Mouse (Mus musculus): ENCODE data around the gene Spred2.

Spred2 gene

DNA sequence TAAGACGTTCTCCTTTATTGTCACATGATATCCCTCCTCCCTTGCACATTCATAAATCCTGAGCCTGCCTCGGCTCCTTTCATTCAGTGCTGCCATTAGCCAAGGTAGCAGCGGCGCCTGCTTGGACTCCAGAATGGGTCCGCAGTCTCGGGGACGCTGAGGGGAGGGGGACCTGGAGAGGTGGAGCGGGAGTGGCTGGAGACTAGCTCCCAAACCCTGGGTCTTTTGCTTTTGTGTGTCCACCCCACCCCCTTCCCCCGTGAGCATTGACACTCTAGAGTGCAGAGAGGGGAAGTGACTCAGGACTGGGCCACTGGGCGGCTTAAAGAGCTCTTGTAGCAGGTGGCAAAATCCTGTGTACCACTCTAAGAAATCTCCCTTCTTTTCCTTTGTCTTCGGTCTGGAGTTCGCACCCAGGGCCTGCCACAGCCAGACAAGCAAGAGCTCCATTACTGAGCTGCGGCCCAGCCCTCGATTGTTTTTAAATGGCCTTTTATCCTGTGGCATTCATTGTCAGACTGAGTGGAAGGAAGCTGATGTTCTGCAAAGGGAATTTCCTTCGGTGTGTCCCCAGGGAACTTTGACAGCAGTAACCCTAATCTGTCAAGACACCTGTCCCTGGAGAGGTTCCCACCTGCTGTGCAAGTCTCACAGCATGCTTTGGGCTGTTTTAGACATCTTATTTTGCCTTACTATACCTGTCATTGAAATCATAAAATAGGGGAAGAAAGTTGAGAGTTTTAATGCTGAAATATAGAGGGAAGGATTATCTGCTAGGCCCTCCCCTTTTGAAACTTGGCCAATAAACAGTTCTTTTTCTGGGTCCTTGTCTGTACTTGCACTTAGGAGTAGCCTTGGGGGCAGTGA lies 2.0 kb downstream of the Spred2 start:
- DNase-seq = peak; percentile 53

GRCm38 (mm10) chr11:19926843-19927120 lies 2.6 kb downstream of the Spred2 start:
- DNase-seq = no peak

DNA sequence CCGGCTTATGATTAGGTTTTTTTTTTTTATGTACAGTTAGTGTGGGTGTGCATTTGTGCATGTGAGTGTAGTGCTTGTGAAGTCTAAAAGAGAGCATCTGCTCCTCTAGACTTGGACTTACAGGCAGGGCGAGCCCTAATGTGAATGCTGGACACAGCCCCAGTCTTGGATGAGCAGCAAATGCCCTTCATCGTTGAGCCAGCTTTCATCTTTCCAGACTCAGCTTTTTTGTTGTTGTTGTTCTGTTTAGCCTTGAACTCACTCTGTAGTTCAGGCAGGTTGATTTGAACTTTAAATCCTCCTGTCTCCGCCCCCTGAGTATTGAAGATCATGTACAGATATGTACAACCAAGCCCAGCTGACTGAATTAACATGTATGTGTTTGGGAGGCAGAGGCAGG lies 4.5 kb downstream of the Spred2 start:
- no peak for DNase-seq

DNA sequence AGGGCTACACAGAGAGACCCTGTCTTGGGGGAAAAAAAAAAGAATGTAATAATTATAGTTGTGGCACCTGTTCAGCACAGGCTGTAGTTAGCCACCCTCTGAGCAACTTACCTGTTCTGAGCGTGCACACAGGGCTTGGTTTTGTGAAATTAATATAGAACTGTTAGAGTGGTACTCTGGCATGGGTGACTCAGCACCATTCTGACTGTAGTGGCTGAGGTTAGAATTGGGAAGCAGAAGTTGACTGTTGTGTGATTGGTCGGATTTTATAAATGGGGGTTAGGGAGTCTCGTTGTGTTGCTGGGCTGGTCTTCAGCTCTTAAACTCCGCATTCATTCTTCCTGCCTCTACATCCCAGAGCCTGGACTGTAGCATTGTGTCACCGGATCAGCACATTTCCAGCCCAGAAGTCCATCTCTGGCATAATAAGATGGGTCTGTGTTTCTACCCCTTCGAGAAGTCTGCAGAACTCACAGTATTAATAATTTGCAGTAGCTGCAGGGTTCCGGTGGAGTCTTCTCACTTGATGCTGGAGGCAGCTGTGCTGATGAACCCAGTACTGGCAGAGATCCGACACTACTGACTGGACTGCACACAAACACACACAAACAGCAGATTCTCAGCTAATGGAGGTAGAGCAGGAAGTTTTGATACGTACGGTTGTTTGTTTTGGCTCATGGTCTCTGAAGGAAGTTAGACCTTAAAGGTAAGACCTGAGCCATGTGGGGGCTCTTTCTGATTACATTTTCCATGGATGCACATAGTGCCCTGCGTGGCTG lies 5.1 kb downstream of the Spred2 start:
- no peak for DNase-seq

GRCm38 (mm10) chr11:19931569-19932230 lies 7.5 kb downstream of the Spred2 start:
- no peak for DNase-seq

DNA sequence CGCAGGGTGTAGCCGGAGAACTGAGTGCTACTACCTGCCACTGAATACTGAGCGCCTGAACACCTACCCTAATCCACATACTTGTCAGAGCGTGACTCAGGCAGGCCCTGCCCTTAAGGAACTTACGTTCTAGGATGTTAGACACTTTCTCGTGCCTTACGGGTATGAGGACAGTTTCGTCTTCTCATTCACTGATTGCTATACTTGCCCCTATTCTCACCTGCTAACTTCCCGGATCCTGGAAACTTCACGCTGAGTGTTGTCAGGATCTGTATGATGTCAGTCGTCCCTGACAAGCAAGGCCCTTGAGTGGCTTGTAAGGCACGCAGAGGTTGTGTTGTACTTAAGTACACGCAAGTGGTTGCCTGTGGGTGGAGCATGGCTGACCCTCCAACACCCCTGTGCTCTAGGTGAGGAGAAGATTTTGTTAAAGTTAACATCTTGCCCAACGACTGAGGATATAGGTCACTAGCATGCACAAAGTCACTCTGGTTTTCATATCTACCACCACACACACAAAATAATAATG lies 8.9 kb downstream of the Spred2 start:
- no peak for DNase-seq

- no peak for DNase-seq
Observed at GRCm38 (mm10) chr11:19935524-19936354, 11.6 kb downstream of the Spred2 start.

DNA sequence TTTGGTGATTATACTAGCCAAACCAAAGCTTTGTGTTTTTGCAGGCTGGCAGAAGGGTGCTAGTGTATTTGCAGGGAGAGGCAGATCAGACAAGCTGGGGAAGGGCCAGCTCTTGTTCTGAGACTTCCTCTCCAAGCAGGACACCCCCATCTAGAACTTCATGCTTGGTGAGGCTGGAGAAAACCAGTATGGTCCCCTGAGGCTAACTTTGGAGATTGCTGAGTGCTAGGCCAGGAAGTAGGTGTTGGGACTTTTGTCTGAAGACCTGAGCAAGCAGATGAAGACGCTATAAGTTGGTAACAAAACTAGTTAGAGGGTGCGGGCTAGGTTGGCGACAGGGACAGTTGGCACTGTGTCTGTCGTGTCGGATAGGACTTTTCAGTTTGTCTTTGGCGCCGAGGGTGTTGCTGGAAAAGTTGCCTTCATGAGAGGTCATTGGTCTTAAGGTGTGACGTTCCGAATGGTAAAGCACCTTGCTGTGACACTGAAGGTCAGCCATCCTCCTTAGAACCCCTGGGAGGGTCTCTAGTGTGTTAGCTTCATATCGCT lies 14.4 kb downstream of the Spred2 start:
- DNase-seq = no peak

GRCm38 (mm10) chr11:19939305-19939730 lies 15.1 kb downstream of the Spred2 start:
- DNase-seq = peak; percentile 40

DNA sequence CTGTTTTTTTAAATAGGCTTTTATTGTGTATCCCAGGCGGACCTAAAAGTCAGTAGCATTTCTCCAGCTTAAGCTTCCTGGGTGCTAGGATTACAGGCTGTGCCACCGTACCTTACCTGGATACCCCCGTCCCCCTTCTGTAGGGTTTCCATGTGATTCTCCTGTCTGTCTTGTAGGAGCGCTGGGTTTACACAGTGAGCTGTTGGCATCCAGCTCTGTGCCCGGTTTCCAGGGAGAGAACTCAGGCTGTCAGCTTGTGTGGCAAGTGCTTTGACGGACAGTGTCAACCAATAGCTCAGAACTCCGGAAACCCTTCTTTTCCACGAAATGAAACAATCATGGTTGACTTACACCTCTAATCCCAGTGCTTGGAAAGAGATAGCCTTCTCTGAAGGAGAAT lies 15.7 kb downstream of the Spred2 start:
- DNase-seq = no peak

GRCm38 (mm10) chr11:19941156-19941777 lies 17.1 kb downstream of the Spred2 start:
- DNase-seq = no peak

DNA sequence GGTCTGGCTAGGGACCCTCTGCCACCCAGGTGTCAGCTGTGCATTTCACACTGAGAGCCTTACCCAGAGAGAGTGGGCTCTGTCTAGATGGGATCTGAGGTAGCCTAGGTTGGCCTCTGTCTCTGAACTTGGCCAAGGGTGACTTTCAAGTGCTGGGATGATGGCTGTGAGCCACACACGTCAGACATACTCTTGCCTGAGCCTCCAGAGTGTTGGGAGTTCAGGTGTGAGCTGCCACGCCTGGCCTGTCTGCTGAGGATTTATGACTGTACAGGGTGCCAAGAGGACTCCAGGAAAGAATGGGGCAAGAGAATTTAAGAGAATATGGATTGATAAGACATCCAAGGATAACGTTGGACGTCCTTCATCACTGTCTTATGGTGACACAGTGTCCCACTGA lies 17.8 kb downstream of the Spred2 start:
- no peak for DNase-seq

GRCm38 (mm10) chr11:19943753-19944152 lies 19.6 kb downstream of the Spred2 start:
- no peak for DNase-seq

- no peak for DNase-seq
Observed at GRCm38 (mm10) chr11:19944701-19945100, 20.5 kb downstream of the Spred2 start.

- no peak for DNase-seq
Observed at GRCm38 (mm10) chr11:19946721-19947120, 22.5 kb downstream of the Spred2 start.

- DNase-seq = peak; percentile 44
Observed at GRCm38 (mm10) chr11:19947626-19948135, 23.5 kb downstream of the Spred2 start.

DNA sequence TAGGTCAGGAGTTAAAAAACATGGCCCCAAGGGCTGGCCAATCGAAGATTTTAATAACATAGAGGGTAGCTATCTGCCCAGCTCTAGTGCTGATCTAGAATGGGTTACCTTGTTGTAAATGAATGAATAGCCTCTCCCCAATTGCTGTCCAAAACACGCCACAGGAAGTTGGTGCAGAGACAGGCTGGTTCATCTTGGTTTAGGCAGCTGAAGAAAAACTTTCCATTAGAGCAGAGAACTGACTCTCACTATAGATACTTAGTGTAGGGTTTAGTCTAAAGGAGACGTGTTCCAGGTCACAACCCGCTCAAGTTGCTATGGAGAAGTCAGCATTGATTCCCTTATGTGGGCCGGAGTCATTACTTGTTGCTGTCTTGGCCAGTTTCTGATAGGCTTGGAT lies 25.6 kb downstream of the Spred2 start:
- no peak for DNase-seq

- DNase-seq = no peak
Observed at GRCm38 (mm10) chr11:19950169-19950568, 26.0 kb downstream of the Spred2 start.

GRCm38 (mm10) chr11:19952963-19953362 lies 28.8 kb downstream of the Spred2 start:
- no peak for DNase-seq

GRCm38 (mm10) chr11:19953919-19954318 lies 29.7 kb downstream of the Spred2 start:
- DNase-seq = no peak

DNA sequence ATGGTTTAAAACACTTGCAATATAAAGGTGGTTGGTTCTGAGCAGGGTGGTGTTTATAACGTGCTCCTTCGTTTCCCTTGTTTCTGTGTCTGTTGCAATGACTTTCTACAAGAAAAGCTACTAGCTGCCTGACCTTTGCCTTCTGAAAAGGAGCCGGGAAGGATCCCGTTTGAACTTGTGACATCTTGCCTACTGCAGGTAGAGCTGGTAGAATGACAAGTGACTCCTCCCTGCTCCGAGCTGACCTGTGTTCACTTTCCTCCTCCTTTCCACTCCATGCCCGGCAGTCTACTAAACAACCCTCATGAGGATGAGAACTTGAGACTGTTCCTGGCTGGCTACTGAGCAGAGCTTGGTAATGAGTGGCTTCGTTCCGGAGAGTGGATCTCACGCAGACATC lies 30.9 kb downstream of the Spred2 start:
- DNase-seq = no peak

DNA sequence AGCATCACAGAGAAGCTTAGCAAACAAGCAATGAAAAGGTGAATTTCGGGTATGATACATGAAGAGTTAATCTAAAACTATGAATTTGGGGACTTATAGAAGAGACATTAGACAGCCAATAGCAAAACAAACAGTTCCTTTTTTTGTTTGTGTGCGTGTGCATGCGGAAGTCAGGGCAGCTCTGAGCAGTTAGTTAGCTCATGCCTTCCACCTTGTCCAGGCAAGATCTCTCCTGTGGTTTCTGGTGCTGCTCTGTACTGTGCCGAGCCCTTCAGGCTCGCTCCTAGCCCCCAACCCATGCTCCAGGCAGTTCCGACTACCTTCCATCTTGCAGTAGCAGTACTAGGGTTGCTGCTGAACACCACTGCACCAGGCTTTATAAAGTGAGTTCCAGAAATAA lies 31.5 kb downstream of the Spred2 start:
- DNase-seq = no peak

Measured in lung, postnatal 10 days (tissue).